Mouse (Mus musculus) spleen, adult 12 weeks (tissue): ENCODE measurements around the gene Ift52.

ENCODE experiments used
- DNase-seq: peaks from one replicate; pipeline ENCODE4 v3.0.0; 2022; ENCODE audit warnings: low spot score

The Ift52 gene

DNA sequence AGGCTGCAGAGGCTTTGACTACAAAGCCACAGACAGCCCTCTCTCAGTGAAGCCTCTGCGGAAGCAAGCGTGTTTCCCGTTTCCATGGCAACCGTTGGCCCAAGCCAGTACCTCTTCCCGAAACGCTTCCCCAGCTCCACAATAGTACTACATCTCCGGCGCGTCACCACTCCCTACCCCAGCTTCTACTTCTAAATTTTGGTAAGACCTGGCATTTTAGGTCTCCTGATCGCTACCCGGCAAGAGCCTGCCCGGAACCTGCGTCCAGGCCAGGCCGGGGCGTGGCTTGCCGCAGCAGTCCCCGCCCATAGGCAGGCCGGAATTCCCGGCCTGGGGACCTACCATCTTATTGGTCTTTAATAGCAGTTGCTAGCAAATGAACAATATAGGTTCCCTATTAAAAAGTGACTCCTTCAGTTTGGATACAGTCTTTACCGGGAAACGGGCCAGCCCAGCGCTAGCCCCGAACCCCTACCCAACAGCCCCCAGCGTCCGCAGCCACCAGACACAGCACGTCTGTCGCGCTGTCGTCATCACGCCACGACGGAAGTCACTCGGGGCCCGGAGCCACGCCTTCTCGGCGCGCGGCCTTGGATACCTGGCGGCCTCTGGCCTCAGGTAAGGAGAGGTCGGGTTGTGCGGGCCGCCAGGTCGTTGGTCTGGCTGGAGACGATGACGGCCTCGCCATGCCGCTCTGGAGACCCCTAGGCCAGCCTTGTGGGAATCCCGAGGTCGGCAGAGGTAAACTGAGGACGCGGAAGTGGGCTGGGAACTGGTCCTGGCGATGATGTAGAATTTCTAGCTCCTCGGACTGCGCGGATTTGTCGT lies at the start of gene Ift52:
Gene Ift52, plus strand, starts transcription at position 439 of the 828 bp plus-strand sequence.
- peak; percentile 84 for DNase-seq

DNA sequence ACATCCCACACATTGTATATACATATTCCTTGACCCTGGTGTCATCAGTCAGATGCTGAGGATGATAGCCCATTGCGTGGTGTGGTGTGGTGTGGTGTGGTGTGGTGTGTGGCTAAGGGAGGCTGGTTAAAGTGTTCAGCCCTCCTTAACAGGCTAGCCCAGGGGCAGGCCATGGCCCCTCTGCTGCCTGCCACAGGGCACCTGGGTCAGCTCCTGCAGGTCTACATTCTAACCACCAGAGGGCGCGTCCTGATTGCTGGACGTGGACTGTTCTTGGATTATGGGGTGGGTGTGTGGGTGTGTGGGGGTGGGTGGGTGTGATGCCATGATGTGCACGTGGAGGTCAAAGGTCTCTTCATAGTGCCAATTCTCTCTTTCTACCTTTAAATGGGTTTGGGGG lies 48.8 kb upstream of the Ift52 start:
- peak; percentile 12 for DNase-seq

DNA sequence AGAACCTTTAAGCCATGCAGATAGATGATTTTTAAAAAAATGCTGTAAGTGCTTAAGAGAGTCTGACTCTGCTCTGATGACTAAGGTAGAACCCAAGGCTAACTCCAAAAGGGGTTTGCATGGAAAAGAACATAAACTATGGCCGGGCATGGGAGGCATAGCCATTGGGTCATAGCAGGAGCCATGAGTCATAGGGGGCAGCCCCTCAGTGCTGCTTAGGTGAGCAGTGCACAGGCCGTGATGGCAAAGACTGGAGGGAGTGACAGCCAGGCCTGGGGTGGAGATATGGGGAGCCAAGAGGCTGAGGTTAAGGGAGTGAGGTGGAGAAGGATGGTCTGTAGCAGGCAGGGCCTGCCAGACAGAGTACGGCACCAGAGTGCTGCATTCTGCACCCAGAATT lies 48.1 kb upstream of the Ift52 start:
- DNase-seq = no peak

DNA sequence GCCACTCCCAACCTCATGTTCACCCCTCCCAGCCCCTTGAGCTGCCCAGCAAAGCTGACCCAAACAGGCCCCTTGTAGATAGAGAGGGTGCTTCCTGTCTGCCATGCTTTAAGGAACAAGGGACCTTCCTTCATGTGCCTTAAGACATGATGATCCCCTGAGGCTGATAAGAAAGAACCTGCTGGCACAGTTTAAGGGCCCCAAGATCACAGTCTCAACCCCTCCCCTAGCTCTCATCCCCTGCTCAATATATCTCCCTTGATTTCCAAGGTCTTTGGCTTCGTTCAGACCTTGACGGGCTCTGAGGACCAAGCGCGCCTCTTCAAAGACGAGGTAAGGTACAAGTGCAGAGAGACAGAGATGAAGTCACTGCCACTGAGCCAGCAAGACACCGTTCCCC lies 46.3 kb upstream of the Ift52 start:
- DNase-seq = no peak

DNA sequence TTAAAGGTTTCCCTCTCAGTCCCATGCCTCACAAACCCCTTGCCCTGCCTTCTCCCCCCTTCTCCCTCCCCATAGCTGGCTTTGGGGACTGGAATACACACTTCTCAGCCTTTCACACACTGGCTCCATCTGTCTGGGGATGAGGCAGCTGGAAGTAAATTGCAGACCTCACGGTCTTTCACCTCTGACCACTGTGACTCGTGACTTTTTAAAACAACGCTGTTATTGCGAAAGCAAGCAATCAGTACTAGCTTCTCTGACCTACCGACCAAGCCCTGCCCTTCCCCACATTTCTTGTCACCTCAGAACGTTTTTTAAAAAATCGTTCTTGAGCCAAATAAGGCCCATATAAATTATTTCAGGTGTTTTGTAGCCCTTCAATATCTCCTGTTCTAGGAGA lies 44.4 kb upstream of the Ift52 start:
- DNase-seq = no peak

DNA sequence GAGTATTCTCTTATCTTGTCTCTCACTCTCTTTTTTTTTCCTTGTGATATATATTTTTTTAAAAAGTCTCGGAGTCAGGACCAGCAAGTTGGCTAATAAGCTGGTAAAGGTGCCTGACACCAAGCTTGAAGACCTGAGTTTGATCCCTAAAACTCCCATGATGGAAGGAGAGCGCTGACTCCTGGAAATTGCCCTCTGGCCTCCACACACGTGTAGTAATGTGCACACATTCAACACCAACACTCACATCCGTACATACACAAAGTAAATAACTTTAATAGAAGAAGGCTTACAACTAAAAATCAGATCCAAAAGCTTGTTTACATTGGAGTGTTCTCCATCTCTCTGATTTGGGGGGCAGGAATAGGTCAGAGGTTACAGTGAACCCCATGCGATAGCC lies 43.9 kb upstream of the Ift52 start:
- no peak for DNase-seq

DNA sequence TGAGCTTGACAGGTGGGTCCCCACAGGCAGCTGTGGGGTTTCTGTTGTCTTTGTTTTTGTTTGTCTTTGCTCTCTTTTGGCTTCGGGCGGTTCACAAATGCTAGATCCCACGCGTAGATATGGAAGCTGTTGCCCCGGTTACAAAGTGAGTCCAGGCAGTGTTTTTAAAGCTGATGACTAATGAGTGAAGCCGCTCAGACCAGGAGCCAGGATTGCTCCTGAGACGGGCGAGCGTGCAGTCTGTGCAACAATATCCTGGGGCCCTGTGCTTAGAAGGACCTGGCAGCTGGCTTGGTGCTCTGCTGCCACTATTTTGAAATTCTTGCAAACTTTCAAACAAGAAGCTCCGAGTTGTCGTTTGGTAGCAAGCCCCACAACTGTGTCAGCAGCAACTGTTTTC lies 43.5 kb upstream of the Ift52 start:
- no peak for DNase-seq

DNA sequence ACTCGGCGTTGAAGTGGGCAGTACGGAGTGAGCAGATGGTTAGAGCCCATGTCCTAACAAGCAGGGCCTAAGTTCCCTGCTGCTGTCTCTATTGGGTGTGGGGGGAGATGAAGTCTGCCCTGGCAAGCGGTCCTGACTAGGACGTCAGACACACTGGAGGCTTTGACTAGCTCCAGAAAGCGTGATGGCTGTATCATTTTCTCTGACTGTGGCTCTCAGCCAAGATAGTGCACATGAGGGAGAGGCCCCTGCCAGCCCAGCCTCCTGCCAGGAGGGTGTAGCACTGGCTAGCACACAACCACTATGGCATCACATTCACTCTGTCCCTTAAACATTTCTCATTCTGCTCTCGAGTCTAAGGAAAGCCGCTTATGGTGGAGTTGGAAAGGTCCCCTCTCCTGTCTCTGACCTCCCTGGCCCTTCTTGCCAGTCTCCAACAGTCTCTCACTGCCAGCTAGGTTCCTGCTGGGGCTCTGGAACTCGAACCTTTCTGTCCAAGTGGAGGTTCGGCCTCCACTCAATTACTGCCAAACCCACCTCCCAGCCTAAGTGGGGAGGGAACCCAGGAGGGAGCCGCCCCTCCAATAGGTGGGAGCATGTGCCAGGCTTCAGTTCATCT lies 41.9 kb upstream of the Ift52 start:
- DNase-seq = no peak

DNA sequence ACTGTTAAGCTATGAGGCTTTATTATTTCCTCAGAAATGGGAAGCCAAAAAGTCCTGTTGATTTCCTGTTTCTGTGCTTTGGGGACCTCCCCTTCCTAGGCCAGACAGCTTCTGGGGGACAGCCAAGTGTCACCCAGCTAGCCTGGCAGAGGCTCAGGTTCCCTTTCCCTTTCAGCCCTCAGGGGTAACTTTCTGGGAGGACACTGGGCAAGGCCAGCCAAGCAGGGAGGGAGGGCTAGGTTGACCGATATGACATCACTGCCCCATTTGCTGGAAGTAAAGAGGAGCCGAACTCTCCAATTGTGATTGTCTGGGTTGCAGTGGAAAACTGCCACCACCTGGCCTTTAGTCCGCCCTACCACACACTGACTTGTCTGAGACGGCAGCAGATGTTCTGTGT lies 41.2 kb upstream of the Ift52 start:
- no peak for DNase-seq

DNA sequence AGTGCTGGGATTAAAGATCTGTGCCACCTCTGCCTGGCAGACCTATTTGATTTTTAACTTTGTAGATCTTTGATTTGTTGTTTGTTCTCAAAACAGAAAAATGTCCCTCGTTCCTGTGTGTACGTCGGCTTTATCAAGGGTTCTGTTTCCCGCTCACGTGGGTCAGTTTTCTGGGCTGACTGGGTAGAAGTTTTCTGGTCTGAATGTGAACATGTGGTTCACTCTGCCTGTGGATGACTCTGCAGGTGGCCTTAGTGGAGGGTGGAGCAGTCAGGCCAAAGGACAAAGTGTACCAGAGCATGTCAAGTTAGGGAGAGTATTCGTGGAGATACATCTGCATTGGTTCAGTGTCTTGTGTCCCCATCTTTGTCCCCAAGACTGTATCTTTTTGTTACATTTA lies 32.8 kb upstream of the Ift52 start:
- DNase-seq = no peak

DNA sequence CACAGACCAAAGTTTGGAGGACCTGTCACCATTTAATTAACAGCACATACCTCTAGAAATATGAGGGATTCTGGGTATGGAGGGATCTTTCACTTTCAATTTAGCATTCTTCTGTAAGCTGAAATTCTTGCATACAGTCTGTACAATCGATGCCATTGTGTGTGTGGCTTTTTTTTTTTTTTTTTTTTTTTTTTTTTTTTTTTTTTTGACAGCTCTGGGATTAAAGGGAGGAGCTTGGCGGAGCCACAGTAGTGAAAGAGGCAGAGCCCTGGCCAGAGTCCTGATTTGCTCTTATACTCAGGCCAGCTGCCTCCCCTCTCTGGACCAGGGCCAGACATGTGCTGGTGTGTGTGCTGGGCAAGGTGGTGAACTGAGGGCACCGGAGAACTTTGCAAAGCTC lies 31.2 kb upstream of the Ift52 start:
- DNase-seq = no peak

DNA sequence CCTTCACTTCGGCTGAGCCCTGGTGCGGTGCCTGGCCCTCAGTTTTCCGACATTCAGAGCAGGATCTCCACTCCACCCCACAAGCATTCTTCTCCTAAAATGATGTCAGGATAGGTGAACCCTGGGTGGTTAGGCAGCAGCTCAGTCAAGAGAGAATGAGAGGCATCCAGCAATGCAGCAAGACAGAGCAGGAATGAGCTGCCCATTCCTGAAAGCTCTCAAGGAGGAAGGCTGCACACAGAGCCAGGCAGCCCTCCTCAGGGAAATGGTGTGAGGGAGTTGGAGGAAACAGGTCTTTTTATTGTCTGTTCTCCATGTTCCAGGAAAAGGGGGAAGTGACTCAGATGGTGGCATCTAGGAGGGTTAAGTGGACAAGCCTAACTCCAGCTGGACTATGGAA lies 30.4 kb upstream of the Ift52 start:
- no peak for DNase-seq

DNA sequence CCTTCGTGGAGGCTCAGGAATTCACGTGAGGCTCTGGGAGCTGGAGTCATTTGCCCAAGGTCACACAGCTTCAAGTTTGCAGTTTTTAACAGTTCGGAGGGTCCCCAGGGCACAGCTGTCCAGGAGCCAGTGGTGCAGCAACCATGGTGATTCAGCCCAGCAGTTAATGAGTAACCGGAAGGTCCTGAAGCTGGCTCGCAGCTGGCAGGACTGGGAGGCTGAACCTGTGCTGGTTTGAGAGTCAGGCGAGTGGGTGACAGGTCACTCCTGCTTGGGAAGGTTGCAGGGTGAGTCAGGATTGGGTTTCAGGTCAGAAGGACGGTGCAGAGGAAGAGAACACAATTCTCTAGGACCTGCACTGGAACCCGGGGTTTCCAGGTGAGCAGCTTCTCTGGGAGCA lies 29.9 kb upstream of the Ift52 start, which contains the start of gene Sgk2:
Gene Sgk2, plus strand, starts transcription at position 113 of the 400 bp plus-strand sequence.
- no peak for DNase-seq

DNA sequence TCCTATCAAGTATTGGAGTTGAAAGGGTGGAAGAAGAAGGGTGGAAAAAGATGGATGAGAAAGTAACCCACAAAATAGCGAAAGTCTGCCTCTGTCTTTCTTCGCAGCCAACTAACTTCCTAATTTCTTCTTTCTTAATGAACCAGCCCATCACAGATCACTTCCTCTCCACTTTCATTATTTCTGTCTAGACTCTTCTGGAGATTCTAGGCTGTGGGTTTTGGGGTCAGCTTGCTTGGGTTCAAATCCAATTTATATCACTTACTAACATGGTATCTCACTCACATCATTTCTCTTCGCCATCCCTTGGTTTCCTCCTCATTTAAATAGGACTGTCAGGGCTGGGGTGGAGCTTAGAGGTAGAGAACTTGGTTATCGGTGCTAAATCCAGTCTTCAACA lies 28.9 kb upstream of the Ift52 start:
- DNase-seq = no peak

DNA sequence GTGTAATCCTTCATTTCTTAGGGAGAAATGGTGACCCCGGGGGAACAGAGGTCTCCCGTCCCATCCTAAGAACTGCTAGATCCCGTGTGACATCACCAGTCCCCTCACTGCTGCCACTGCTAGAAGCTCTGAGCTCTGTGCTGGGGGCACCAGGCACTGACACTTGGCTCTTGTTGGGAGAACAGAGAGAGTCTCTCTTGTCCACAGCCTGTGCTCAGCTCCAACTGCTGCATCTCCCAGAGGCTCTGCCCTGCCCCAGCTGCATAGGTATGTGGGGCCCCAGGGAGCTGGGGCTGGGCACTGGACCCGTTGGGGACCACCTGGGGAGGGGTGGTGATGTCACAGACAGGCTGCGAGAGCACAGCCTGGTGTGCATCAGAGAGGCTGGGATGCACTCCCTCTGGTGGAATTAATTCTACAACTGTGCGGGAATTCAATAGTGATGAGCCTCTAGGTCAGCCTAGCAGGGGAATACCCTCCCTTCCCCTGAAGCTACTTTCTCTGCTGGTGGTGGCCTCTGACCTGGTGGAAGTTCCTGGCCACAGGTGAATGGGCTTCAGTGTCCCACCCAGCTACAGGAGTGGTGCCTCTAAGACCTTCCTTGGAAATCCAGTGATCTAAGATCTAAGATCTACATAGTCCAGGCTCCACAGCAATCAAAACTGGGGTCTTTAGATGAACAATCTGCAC lies 25.6 kb upstream of the Ift52 start:
- DNase-seq = no peak

DNA sequence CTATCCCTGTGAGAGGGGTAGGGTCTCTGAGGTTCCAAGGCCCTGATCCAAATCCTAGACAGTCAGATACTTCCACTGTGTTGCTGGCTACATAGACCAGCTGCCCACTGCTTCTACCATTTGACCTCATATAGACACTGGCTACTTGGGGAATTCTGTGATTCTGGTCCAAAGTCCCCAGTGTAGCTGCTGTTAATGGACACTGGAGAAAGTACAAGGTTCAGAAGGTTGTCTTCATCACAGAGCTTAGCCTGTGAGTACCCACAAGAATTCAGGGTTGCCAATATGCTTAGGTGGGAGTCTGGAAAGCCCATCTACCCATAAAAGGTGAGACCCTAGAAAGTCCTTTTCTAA lies 25.1 kb upstream of the Ift52 start:
- DNase-seq = no peak

DNA sequence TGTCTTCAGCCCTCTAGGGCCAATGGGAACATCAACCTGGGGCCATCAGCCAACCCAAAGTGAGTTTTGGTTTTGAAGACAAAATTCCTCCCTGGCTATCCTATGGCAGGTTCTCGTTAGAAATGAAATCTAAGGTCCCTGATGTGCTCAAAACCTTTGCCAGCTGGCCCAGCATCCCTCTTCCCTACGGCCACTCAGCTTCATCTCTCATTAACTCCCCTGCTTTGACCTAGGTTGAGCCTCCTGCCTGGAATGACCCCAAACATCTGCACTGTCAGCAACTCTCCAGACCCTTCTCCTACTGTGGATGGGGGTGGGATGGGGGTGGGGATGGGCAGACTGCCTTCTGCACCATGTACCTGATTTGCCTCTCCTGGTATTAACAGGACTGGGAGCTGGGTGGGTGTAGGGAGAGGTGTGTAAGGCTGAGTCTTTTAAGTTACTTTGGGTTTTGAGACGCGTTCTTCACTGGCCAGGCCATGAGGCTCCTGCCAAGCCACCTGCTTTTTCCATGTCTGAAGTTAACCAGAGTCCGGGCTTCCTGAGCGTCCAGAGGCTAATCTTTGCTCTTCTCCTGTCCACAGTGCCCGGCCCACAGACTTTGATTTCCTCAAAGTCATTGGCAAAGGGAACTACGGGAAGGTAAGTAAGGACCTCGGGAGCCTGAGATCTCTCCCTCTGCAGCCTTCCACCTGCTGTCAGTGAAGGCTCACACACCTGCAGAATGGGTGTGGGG lies 23.1 kb upstream of the Ift52 start:
- no peak for DNase-seq

DNA sequence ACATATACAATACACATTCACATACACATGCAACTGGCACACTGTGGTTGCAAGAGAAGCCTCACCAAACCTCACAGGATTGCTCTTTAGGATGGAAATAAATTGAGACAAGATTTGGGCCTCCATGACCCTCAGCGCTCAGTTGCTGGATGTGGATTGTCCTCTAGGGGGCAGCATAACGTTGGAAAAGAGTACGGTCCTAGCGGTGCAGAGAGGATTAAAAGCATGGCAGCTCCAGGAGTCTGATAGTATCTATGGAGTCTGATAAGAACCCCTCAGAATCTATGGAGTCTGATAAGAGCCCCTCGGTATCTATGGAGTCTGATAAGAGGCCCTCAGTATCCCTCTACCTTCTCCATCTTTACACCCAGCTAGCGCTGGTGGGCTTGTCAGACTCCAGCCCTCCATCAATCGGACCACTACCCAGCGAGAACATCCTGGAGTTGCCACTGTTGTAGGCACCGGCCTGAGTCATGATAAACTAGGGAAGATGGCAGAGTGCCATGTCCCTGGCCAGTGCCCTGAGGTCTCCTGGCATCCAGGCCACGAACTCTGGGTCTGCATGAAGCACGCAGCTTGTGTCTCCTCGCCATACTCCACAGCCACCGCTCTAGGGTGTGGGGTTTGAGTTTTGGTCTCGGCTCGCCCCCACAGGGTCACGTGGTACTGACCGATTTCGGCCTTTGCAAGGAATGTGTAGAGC lies 18.5 kb upstream of the Ift52 start:
- DNase-seq = peak; percentile 38

DNA sequence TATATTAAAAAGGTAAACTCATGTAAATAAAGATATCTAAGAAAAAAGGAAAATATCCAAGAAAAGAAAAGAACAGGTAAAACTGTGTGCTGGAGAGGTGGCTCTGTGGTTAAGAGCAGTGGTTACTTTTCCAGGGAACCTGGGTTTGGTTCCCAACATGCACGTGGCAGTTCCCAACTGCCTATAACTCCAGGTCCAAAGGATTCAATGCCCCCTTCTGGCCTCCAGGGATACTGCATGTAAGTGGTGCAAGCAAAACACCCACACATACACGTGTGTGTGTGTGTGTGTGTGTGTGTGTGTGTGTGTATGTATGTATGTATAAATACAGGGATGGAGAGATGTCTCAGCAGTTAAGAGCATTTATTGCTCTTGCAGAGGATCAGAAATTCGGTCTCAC lies 17.4 kb upstream of the Ift52 start:
- no peak for DNase-seq

DNA sequence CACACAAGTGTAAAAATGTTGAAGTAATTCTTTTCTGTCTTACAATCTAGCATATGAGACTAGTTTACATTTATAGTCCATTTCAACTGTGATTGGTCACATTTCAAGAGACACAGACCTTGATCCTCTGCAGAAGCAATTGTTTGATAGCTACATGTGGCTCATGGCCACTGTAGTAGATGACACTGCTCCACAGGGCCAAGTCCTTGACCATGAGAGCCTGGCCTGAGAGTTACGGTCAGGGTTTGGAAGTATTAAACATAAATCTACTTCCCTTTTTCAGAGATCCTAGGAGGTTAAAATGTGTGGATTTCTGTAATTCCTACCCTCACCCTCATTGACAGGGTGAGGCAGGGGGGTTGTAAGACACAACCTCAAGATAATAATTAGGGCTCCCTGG lies 16.1 kb upstream of the Ift52 start:
- DNase-seq = no peak

DNA sequence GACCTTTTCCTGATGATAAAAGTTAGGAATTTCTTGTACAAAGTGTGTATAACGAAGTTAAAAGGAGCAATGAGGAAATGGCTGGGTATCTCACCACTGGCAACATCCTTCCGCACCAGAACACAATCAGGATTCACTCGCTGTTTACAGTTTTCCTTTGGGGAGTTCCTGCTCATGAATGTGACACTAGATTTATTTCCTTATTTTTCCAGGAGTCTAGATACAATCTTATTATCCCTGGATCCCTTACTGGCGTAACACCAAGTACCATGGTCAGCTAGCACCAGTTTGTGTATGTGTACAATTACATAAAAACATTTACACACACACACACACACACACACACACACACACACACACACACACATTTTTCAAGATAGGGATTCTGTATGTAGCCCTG lies 9.9 kb upstream of the Ift52 start:
- no peak for DNase-seq

DNA sequence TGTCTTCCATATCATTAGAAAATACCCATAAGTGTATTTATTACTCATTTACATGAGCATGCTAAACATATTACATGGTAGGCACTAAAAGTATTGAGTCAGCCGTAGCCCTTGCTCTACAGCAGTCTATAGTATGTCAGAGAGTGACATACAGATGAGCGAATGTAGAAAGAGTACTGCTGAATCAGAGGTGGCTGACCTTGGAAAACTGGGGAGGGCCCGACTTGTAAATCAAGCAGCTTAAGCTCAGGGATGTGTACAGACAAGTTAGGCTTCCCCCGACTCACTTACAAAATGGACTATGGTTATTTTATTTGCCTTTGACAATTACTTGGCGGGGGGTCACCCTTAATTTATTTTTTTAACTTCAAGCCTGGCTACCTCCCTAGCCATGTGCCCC lies 14.1 kb downstream of the Ift52 start:
- DNase-seq = no peak
